Mouse (Mus musculus) G1E (cell line): ENCODE measurements around the gene Odf3l1. TPM values are rescaled to one million over a fixed set of nuclear protein-coding genes. Genes with fewer than 3 reads are reported as not detected.

Source experiments
- ATAC-seq: 2 replicates; pipeline ENCODE4 v1.8.0; 2016; ENCODE audit warnings: mild to moderate bottlenecking; ENCODE audit not compliant: insufficient number of reproducible peaks, poor library complexity, low FRiP score, severe bottlenecking; ENCODE audit errors: extremely low read depth
- DNase-seq: peaks from one replicate; pipeline ENCODE4 v3.0.0; 2012; ENCODE audit warnings: low spot score
- H3K27me3 ChIP-seq: 2 replicates; pipeline ENCODE4 v1.6.1; 2012; ENCODE audit warnings: mild to moderate bottlenecking, low read length, inconsistent platforms; ENCODE audit not compliant: insufficient read depth
- H3K36me3 ChIP-seq: replicated peaks from 2 replicates; pipeline ENCODE3; 2012; ENCODE audit warnings: mild to moderate bottlenecking, inconsistent platforms
- H3K4me1 ChIP-seq: 2 replicates; pipeline ENCODE4 v1.6.1; 2012; ENCODE audit warnings: low read depth, low read length, inconsistent platforms, mixed read lengths; ENCODE audit not compliant: insufficient read depth
- H3K4me3 ChIP-seq: 2 replicates; pipeline ENCODE4 v1.5.1; 2012; ENCODE audit warnings: low read depth, mild to moderate bottlenecking, inconsistent platforms, low read length, moderate library complexity, mixed read lengths
- H3K9me3 ChIP-seq: replicated peaks from 2 replicates; pipeline ENCODE4 v1.6.1; 2012; ENCODE audit warnings: inconsistent platforms
- CTCF ChIP-seq: IDR thresholded peaks from 2 replicates; pipeline ENCODE4 v1.5.1; 2012; ENCODE audit warnings: low read depth, low read length, inconsistent platforms, mixed read lengths
- GATA1 ChIP-seq: IDR thresholded peaks from 2 replicates; pipeline ENCODE4 v1.6.1; 2012; ENCODE audit warnings: borderline replicate concordance, low read length, inconsistent platforms, mixed read lengths
- GATA2 ChIP-seq: IDR thresholded peaks from 2 replicates; pipeline ENCODE4 v1.6.1; 2012; ENCODE audit warnings: low read depth, low read length, inconsistent platforms, borderline replicate concordance
- POLR2AphosphoS5 ChIP-seq: IDR thresholded peaks from 2 replicates; pipeline ENCODE4 v1.6.1; 2012; ENCODE audit warnings: low read depth, low read length, inconsistent platforms; ENCODE audit not compliant: insufficient replicate concordance
- TAL1 ChIP-seq: conservative IDR thresholded peaks from 2 replicates; pipeline ENCODE4 v1.6.1; 2012; ENCODE audit warnings: low read depth, low read length, inconsistent platforms, mixed read lengths
- polyA plus RNA-seq: library from polyadenylated mRNA; stranded (reverse); fragments of >175 nt; gene quantifications from 2 replicates; pipeline ENCODE4 v1.2.3, GENCODE M21; 2012
- total RNA-seq, 2 experiments: library from RNA; stranded (forward) in 1 of 2; stranded (reverse) in 1 of 2; fragments of 200-1000 nt in 1 of 2; fragments of >200 nt in 1 of 2; fragmentation: Nextera tagmentation in 1 of 2; gene quantifications; 2 replicates each; pipeline ENCODE4 v1.2.3; 2014 to 2017

The Odf3l1 gene
- total and polyA plus RNA-seq, 3 experiments, result not detected

DNA sequence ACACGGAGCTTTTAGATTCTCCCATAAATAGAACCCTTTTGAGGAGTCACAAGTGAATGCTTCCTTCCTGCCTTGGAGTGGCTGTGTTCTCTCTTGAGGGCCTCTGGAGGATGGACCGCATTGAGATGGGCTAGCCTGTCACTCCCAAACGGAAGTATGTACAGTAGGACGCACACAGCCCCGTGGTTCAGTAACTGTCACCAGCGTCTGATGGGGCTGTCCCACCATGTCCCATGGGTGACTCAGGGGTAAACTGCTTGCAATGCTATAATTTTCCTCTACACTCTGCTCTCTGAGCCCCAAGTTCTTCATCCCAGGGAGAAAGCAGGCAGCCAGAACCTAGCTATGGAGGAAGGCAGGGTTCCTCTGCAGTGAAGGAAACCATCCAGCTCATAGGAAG lies 56.5 kb downstream of the Odf3l1 start:
- Histone ChIP-seq H3K27me3 (no peaks in the 10 kb centered on the region; the same call in 1 of the 2 replicates), H3K36me3 (no peaks in the 10 kb centered on the region), H3K4me3 (no peak overlapping the region), H3K4me1 (no peaks in the 10 kb centered on the region), H3K9me3 (0 out of 2 replicates have a peak, but pooled peaks cover 3% of the 10 kb centered on the region)
- DNase-seq (no peak), ATAC-seq (no peak)
- TF ChIP-seq GATA1, result no peak
- TF ChIP-seq POLR2AphosphoS5, result no peak
- TF ChIP-seq TAL1, result no peak
- no peak for TF ChIP-seq GATA2
- TF ChIP-seq CTCF, result no peak

- H3K36me3 ChIP-seq, result no peaks in the 10 kb centered on the region
- no peaks in the 10 kb centered on the region; the same call in 1 of the 2 replicates for H3K27me3 ChIP-seq
- TF ChIP-seq GATA2 (no peak), TAL1 (no peak)
- H3K4me3 ChIP-seq, result no peak overlapping the region
- ATAC-seq (no peak), DNase-seq (no peak)
- no peaks in the 10 kb centered on the region for H3K9me3 ChIP-seq
- no peaks in the 10 kb centered on the region for H3K4me1 ChIP-seq
Observed at GRCm38 (mm10) chr9:56803146-56803545, 61.3 kb downstream of the Odf3l1 start.

Other genes with a start within 250 kb of the Odf3l1 start
- gene Lingo1, start 68.2 kb downstream of the Odf3l1 start, total RNA-seq (2014; fragmentation: Nextera tagmentation), result not detected in 2 replicates
- gene Lingo1, start 68.2 kb downstream of the Odf3l1 start, total RNA-seq (2017), result 0.11 and 0.12 TPM in 2 replicates
- gene Lingo1, start 68.2 kb downstream of the Odf3l1 start, polyA plus RNA-seq, result not detected in 2 replicates
- not detected in 2 replicates for gene Cspg4, start 354 bp upstream of the Odf3l1 start, total RNA-seq (2014; fragmentation: Nextera tagmentation)
- gene Cspg4, start 354 bp upstream of the Odf3l1 start, total RNA-seq (2017), result 0.12 and 0.16 TPM in 2 replicates
- not detected in 2 replicates for gene Cspg4, start 354 bp upstream of the Odf3l1 start, polyA plus RNA-seq
- gene Snx33, start 63.7 kb upstream of the Odf3l1 start, total RNA-seq (2014; fragmentation: Nextera tagmentation), result 5.8 and 6.9 TPM in 2 replicates
- 6.5 and 7.4 TPM in 2 replicates for gene Snx33, start 63.7 kb upstream of the Odf3l1 start, total RNA-seq (2017)
- 0.96 and 1.2 TPM in 2 replicates for gene Snx33, start 63.7 kb upstream of the Odf3l1 start, polyA plus RNA-seq
- gene Imp3, start 72.8 kb upstream of the Odf3l1 start, total RNA-seq (2014; fragmentation: Nextera tagmentation), result 42.1 and 49.6 TPM in 2 replicates
- 67.1 and 72.5 TPM in 2 replicates for gene Imp3, start 72.8 kb upstream of the Odf3l1 start, total RNA-seq (2017)
- gene Imp3, start 72.8 kb upstream of the Odf3l1 start, polyA plus RNA-seq, result 61.8 and 68.6 TPM in 2 replicates
- gene Snupn, start 86.2 kb upstream of the Odf3l1 start, total RNA-seq (2014; fragmentation: Nextera tagmentation), result 18.2 and 19.2 TPM in 2 replicates
- 18.7 and 21.3 TPM in 2 replicates for gene Snupn, start 86.2 kb upstream of the Odf3l1 start, total RNA-seq (2017)
- gene Snupn, start 86.2 kb upstream of the Odf3l1 start, polyA plus RNA-seq, result 1.7 and 2.4 TPM in 2 replicates
- 29.6 and 36.1 TPM in 2 replicates for gene Ptpn9, start 130.2 kb upstream of the Odf3l1 start, total RNA-seq (2014; fragmentation: Nextera tagmentation)
- 26.2 and 29.2 TPM in 2 replicates for gene Ptpn9, start 130.2 kb upstream of the Odf3l1 start, total RNA-seq (2017)
- 62.4 and 69.9 TPM in 2 replicates for gene Ptpn9, start 130.2 kb upstream of the Odf3l1 start, polyA plus RNA-seq
- 78.5 and 116 TPM in 2 replicates for gene Sin3a, start 207.4 kb upstream of the Odf3l1 start, total RNA-seq (2014; fragmentation: Nextera tagmentation)
- gene Sin3a, start 207.4 kb upstream of the Odf3l1 start, total RNA-seq (2017), result 45.0 and 46.1 TPM in 2 replicates
- 15.4 and 24.1 TPM in 2 replicates for gene Sin3a, start 207.4 kb upstream of the Odf3l1 start, polyA plus RNA-seq